Mouse (Mus musculus): ENCODE results near the gene Vgll2.

Vgll2 gene

DNA sequence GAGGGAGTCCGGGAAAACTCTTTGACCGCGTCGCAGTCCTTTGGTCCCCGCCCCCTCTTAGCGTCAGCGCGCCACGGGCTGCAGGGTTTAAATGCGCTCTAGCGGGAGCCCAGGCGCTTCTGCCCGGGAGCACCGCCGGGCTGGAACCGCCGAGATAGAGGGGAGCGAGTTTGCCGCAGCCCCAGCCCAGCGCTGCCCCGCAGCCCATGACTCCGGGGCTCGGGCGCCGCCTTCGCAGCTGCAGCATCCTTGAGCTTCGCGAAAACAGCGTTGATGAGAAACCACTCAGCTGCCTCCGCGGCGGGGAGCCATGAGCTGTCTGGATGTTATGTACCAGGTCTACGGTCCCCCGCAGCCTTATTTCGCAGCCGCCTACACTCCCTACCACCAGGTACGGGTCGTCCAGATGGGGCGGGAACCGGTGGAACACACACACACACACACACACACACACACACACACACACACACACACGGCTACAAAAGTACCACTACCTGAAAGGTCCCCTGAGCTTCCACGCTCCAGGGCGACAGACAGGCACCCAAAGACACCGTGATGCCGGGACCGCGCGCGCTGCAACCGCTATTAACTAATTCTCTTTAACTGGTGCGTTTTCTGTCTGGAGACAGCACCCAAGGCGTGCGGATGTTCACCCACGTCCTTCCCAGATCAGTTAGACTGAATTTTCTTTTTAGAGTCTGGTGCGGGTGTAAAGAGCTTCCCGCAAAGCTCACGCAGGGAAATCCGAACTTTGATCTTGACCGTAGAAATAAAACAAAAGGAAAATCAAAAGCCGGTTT, at the start of gene Vgll2:
Gene Vgll2 (plus strand): TSS at position 90 of the 800 bp plus-strand sequence.
- DNase-seq (ENCODE audit: low read depth, low spot score), result no peak

DNA sequence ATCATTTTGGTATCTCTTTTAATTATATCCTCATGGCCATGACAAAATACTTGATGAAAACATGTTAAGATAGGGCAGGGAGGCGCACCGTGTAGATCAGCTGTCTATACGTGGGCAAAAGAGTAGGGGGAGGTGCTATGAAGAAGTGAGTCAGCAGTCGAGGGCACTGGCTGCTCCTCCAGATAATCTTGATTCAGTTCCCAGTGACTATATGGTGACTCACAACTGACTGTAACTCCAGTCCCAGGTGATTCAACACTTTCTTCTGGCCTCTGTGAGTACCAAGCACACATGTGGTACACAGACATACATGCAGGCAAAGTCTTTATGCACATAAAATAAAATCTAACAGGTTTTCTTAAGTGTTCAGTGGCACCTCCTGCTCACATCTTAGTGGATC, 47.2 kb upstream of the Vgll2 start:
- no peak for DNase-seq (ENCODE audit: low read depth, low spot score)

DNA sequence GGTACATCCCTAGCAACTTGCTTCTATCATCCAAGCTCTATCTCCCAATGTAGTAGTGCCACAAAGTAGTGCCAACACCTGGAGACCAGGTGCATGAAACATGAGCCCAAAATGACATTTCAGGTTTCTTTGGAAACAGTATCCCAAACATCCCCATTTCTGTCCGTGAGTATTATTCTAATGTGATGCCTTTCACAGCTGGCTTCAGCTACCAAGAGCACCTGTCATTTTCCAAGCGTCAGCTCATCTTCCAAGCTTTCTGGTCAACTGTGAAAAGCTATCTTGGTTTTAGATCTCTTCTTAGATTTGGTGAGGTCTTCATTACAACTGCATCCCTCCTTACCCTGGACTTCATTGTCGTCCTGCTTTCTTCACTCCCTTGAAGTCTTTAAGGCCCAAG, 46.7 kb upstream of the Vgll2 start:
- no peak for DNase-seq (ENCODE audit: low read depth, low spot score)

DNA sequence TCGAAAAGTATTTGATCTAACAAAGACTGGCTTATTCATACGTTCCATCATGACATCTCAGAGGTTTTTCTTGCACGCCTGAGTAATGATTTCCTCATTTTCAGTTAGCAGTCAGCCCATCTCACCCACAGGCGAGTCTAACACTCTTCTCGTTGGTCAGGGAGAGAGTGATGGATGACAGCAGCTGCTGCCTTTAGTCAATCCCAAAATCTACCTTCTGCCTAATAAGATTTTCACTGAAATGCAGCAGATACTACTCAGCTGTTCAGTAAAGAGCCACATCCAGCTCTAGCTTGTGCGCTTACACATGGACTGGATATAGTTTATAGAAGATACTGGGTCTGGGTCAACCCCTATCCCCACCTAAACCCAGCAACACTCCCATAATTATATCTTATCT, 40.7 kb upstream of the Vgll2 start:
- DNase-seq (ENCODE audit: low read depth, low spot score), result no peak

DNA sequence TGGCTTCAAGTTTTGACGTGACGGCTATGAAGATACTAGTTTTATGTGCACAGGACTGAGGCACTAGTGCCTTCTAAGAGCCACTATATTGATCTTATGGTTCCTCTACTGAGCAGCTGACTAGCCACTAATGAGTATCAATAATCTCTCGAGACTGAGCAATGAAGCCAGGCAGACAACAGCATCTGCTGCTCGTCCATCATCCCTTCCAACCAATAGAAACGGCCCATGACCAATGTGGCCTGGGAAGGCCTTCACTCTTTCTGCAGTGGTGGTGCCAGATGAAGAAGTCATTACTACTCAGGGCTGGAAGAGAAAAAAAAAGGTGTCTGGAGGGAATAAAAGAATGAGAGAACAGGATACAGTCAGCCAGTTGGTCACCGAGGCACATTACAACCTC, 39.9 kb upstream of the Vgll2 start:
- DNase-seq (ENCODE audit: low read depth, low spot score), result no peak

DNA sequence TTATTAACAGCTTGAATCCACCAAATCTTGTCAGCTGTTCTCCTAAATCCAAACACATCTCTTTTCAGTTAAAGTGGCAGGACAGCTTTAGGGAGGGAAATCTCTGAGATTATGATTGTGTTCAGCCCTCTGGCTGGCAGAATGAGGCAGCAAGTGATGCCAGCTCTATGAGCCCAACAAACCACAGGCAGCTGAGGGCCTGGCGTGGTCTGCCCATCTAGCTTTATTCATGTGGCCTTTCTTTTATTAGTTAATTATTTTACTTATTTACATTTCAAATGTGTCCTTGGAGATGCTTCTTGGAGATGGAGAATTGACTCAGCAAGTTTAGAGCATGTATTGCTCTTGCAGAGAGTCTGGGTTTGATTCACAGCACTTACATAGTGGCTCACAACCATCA, 3.8 kb upstream of the Vgll2 start:
- DNase-seq (ENCODE audit: low read depth, low spot score), result no peak

DNA sequence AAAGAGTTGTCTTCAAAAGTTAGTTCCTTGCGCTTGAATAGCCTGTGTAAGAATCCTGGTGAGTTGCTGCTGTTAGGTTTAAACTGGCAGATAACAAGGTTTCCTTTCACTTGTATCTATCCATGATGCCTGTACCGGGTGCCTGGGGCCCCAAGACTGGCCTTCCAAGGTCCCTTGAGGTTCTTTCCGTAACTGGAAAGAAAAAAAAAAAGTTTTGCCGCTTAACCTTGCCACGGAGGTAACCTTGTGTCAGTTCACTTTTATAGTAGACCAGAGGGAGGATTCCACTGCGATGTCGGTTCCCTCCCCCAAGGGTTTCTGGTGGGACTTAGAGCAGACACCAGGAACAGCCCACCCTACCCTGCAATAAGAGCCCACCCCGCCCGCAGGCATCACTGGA, 1.1 kb upstream of the Vgll2 start:
- no peak for DNase-seq (ENCODE audit: low read depth, low spot score)

DNA sequence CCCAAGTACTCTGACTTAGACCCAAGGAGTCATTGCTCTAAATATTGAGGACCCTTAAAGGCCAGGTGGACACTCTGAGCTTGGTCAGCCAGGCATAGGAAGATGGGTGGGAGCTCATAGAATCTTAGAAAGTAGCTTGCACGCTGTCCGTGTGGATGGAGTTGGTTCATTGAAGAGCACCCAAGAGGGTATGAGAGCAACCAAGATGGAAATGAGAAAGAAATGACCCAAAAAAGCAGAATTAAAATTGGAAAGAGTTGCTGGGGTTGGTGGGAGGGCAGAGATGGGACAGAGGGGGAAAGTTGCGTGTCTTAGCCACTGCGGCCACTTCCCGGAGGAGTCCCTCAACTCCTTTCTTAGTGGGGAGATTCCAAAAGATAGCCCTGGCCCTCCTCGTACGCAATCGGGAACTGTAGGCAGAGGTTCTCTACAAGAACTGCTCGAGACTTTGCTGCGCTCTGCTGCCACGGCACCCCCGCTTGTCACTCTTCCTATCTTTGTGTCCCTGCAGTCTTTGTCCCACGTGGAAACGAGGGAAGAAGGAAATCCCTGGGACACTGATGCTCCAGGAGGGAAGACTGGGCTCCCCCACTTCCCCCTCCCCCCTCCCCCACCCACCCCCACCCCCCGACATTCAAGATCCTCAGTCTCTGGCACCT, 437 bp upstream of the Vgll2 start:
- no peak for DNase-seq (ENCODE audit: low read depth, low spot score)

DNA sequence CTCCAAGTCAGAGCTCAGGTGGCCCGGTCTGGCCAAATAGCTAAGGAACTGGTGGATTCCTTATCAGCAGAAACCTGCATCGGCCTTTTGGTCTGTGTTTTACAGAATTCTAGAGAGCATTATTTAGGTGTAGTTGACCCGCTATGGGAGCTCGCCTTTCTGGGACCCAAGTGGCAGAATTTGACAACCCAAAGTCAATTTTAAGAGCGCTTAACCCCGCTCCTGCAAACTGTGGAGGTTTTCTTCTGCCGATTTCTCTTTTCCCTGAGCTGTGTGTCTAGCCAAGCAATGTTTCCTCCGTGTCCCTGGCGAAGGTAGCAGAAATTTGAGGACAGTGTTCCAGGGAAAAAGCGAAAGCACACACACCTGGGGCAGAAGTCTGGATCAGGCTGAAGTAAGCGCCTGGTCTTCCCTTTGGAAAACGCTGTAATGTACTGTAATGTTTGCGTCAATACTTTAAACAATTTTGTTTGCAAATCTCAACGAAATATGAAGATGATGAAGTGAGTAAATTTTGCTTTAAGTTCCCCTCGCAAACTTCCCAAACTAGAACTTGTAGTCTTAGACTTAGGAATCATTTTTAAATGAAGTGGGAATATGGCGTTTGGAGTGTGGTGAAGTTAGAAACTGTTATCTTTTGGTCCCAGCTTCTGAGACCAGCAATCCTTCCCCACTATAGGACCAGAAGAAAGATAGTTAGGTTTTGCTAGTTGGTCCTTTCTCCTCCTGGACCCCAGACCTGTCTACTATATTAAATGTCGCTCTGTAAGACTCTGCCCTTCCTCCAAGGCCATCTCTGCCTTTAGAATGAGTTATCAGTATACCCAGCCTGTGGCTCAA, 1.1 kb downstream of the Vgll2 start:
- DNase-seq (ENCODE audit: low read depth, low spot score), result no peak

DNA sequence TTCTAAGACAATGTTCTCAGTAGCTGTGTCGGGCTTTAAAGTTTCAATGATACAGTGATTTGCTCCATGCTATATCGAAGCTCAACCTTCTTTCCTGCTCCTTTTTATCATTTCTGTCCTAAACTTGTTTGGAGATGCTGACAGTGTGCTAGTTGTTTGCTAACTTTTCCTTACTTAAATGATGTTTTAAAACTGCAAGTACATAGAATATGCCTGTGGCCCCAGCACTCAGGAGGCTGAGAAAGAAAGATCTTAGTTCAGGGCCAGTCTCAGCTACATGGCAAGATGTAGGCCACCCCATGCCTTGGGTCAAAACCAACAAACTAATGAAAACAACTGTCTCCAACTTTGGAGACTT, 1.7 kb downstream of the Vgll2 start:
- no peak for DNase-seq (ENCODE audit: low read depth, low spot score)

DNA sequence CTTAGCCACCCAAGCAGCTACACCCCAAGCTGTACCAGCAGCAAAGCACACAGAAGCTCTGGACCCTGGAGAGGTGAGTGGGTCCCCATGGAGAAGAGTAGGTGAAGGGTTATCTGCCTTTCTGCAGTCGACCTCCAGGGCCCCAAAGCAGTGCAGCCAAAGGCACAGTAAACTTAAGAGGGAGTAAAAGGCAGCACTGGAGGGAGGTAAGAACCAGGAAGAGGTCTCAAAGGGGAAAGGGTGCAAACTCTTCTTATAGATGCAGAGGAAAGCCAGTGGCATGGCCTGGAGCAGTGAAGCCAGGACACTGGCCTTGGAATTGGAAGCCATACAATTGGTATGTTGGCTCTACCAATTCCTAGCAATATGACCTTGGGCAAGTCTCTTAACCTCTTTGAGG, 3.0 kb downstream of the Vgll2 start:
- DNase-seq (ENCODE audit: low read depth, low spot score), result no peak

DNA sequence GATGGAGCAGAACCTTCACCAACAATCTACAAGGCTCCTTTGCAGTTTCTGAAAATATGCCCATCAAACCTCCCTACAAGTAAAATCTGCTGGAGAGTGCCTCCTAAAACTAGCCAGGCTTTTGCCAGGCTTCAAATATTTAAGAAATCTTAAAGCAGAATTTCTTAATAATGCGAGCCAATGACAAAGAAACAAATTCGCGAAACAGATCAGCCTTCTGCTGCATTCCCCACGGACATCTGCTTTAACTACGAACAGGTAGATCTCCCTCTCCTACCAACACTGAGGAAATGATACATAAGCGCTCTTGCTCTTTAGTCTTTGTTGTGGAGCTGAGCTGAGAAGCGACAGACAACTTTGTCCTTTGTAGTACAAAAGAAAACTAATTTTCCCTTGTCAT, 3.5 kb downstream of the Vgll2 start:
- no peak for DNase-seq (ENCODE audit: low read depth, low spot score)

DNA sequence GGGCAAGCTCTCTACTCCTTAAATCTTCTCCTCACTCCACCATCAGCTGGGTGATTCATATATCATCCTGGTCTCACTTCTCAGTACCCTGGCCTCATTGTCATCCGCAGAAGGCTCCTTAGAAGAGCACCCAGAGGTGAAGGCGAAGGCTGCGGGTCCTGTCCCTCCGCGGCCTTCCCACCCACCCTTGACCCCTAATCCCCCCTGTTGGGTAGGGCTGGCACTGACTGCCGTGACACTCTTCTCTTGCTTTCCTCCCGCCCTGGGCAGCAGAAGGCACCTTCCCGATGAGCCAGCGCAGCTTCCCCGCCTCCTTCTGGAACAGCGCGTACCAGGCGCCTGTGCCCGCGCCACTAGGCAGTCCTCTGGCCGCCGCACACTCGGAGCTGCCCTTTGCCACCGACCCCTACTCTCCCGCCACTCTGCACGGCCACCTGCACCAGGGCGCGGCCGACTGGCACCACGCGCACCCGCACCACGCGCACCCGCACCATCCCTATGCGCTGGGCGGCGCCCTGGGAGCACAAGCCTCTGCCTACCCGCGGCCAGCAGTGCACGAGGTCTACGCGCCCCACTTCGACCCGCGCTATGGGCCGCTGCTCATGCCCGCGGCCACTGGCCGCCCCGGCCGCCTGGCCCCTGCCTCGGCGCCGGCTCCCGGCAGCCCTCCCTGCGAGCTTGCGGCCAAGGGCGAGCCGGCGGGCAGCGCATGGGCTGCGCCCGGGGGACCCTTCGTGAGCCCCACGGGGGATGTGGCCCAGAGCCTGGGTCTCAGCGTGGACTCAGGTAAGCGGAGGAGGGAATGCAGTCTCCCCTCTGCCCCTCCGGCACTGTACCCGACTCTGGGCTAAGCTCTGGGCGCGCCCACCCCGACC, 5.1 kb downstream of the Vgll2 start:
- DNase-seq (ENCODE audit: low read depth, low spot score), result no peak

DNA sequence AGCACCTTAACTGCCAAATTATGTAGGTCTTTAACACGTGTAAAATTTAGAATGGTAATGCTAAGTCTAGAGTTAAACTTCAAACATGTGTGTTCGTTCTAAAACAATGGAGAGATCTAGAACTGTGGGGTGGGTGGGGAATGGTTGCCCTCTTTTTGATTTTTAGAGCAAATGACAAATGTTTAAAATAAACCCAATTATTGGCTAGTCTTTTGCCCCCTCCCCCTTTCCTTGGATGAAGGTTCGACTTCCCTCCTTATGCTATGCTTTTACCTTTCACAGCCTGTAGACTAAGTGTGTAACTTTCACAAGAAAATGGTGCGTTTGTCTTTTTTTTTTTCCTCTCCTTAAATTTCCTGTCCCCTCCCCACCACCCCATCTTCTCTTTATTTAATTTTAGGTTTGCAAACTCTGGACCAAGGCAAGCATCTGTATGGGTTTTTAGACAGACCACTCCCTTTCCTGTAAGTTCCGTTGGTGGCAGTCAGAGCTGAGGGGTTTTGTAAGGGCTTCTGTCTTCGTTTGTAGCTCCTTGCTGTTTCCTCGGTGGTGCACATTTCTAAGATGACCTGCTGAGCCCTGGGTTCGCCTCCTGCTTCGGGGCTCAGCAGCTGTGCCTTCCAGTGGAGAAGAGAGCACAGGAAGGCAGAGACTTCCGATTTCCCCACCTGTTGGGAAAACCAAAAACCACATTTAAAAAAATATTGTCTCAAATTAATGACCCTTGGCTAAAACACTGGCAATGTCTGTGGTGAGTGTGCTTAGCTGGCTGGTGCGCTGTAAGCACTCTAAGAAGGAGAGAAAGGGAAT, 6.5 kb downstream of the Vgll2 start:
- DNase-seq (ENCODE audit: low read depth, low spot score), result no peak

DNA sequence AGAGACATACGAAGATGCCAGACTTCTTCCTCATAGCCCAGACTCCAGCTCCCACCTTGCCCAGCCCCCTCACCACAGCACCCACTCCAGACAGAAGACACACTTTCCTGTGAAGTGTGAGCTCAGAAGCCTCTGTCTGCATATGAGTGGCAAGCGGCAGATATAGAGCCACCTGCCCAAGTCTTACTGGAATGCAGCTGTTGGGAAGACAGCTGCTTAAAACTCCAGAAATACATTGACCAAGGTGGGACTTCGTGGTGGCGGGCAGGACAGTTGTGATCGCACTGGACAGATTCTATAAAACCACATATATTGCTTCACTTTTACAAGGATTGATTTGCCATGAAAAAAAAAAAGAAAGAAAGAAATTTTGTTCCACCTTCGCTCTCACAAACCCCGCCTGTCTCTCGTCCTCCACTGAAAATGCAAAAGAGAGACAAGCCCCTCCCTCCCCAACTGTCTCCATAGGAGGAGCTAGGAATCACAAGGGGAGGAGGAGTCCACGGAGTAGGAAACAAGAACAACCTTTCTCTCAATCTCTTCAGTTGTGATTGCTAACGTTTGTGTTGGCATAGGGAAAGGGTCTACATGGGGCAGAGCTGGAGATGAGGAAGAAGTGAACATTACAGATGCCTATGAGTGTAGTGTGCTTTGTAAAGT, 7.2 kb downstream of the Vgll2 start:
- DNase-seq (ENCODE audit: low read depth, low spot score), result no peak

DNA sequence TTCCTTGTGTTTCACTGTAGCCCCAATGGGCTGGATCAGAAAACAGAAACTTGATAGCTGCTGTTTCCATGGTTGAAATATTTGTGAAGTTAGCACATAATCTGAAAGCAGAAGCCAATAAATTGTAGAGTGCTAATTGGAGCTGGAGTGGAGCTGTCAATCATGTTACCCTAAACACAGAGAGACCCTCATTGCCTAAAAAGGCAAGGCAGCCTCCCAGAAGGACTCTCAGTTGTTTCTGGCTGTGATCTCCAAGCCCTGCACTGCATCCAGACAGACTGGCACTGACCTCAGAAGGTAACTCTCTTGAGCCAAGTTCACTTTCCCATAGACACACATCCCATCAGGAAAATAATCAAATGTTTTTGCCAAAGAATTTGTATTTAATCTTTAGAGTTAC, 11.4 kb downstream of the Vgll2 start:
- DNase-seq (ENCODE audit: low read depth, low spot score), result no peak

DNA sequence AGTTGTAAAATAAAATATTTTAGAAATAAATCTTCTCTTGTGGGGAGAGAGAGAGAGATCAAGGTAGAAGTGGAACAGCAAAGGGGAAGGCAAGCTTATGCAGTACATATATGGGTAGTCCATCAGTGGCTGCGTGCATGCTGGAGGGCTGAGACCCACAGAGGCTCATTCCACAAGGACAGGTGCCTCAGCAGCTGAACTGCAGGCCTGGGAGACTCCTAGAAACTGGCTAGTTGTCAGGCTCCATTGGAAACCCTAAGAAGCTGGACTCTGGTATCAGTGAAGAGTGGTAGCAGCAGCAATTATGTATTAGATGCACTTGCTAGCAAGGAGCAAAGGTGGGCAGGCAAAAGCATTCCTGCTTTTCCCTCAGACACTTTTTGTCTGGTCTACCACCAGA, 17.1 kb downstream of the Vgll2 start:
- DNase-seq (ENCODE audit: low read depth, low spot score), result no peak

DNA sequence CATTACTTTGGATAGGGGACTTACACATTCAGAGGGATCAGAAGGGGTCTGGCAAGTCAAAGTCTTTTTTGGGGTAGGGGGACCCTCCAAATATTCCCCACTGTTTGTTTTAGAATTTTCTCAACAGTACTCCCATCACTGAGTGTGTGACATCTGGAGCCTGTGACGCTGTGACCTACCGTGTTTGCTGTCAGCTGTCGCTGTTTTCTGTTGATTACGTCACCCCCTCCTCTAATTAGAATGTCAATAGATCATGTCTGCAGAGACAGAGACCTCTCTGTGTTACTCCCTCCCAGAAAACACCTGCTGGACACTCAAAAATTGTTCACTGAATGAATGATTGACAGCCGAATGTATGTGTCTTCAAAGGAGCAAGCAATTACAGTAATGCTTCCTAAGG, 20.8 kb downstream of the Vgll2 start:
- no peak for DNase-seq (ENCODE audit: low read depth, low spot score)

DNA sequence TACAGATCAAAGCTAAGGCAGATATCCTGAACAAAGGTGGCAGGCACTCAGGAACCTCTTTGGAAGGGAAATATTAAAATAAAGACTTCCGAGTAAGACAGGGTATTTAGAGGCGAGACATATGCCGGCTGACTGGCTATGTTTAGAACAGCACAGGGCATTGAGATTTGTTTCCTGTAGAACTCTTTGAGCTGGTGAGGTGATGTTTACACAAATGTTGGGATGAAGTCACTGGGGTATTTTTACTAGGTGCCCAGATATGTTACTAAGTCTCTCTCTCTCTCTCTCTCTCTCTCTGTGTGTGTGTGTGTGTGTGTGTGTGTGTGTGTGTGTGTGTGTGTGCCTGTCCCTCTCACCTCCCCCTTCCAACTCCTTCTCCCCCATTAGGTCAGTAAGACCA, 26.0 kb downstream of the Vgll2 start:
- DNase-seq (ENCODE audit: low read depth, low spot score), result no peak

DNA sequence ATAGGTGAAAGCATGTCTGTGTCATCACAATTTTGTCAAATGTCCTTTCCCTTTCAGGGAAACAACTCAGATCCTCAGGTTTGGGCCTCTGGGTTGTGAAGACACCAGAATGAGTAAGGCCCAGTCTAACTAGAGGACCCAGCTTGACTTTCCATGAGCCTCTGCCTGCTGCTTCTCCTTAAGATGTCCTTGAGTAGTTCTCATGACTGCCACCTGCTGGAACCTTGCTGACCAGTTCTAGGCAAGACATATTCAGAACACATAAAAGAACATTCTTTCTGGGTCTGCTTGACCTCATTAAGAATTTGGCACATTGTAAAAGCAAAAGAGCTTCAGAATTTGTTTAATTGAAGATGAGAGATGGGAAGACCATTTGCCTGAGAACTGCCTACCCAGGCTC, 50.2 kb downstream of the Vgll2 start:
- DNase-seq (ENCODE audit: low read depth, low spot score), result no peak

All from CD4-positive helper T cell, adult 2 months (primary cell).